Mouse (Mus musculus): Measurements from ENCODE around the gene Spon2. TPM values are rescaled to one million over a fixed set of nuclear protein-coding genes. Genes with fewer than 3 reads are reported as not detected.

The Spon2 gene
- polyA plus RNA-seq, 1 experiment from 2014 or later: 6.8 TPM

DNA sequence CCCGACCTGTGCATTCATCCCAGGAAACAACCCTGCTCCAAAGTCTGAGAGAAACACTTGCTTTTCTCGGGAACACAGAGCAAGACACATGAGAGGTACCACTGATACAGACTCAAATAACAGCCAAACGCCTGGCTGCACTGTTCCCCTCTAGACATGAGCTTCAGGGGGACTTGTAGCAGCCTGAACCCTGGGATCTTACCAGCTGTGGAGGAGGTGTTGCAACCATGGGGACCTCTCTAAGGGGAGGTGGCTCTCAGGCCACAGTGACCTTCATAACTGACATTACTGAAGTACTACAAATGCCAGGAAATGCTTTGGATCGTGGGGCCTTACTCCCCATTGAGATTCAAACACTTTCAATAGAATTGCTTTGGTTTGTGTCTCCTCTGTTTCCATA lies 3.5 kb downstream of the Spon2 start:
- 56% methylated on average over 4 of the region's 4 CpGs for WGBS (ENCODE audit: insufficient replicate concordance)
- no peaks in the 10 kb centered on the region for H3K9me3 ChIP-seq (replicated peaks)
- no peak overlapping the region for H3K4me2 ChIP-seq
- H3K27me3 ChIP-seq: no peaks in the 10 kb centered on the region
- ATAC-seq (ENCODE audit: low read depth) (no peak), DNase-seq (no peak)
- H3K9ac ChIP-seq: no peak overlapping the region
- peaks cover 43% of the 10 kb centered on the region for H3K4me1 ChIP-seq (replicated peaks)
- H3K36me3 ChIP-seq: no peaks in the 10 kb centered on the region
- H3K27ac ChIP-seq: no peak overlapping the region
- no peak overlapping the region for H3K4me3 ChIP-seq (replicated peaks)

DNA sequence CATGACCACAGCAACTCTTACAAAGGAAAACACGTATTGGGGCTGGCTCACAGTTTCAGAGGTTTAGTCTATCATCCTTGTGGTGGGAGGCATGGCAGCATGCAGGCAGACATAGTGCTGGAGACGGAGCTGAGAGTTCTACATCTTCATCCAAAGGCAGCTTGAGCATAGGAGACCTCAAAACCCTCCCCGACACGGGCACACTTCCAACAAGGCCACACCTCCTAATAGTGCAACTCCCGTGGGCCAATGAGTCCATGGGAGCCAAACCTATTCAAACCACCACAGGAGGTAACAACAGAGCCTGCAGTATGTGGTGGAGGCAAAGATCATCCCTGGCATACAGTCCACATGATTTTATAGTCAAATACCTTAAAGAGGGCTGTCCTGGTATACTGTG lies 7.0 kb downstream of the Spon2 start:
- no peaks in the 10 kb centered on the region for H3K27me3 ChIP-seq
- no peak for DNase-seq
- ATAC-seq (ENCODE audit: low read depth): no peak
- H3K9ac ChIP-seq: no peak overlapping the region
- H3K4me3 ChIP-seq (replicated peaks): no peak overlapping the region
- H3K9me3 ChIP-seq (replicated peaks): no peaks in the 10 kb centered on the region
- H3K27ac ChIP-seq: no peak overlapping the region
- H3K36me3 ChIP-seq: no peaks in the 10 kb centered on the region
- WGBS (ENCODE audit: insufficient replicate concordance): 61% methylated on average over 5 of the region's 5 CpGs
- H3K4me1 ChIP-seq (replicated peaks): peaks cover 20% of the 10 kb centered on the region
- no peak overlapping the region for H3K4me2 ChIP-seq

DNA sequence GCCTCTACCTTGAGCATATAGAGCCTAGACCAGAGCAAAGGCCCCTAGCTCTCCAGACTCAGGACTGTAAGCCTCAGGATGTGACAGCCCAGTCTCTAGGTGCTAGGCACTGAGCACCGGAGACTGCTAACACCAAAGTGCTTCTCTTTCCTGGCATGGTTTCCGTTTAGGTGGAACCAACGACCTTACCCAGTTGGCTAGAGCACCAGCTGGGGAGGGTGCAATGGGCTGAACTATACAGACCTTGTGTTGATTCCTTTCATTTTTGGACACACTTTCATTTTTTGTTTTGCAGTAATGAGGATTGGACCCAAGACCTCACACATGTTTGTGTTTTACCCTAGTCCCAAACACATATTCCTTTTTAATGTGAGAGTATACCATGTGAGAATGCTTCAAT lies 7.7 kb downstream of the Spon2 start:
- no peak overlapping the region for H3K4me3 ChIP-seq (replicated peaks)
- H3K4me1 ChIP-seq (replicated peaks): peaks cover 19% of the 10 kb centered on the region
- H3K36me3 ChIP-seq: no peaks in the 10 kb centered on the region
- 70% methylated on average over 3 of the region's 3 CpGs for WGBS (ENCODE audit: insufficient replicate concordance)
- ATAC-seq (ENCODE audit: low read depth) (no peak), DNase-seq (no peak)
- no peak overlapping the region for H3K4me2 ChIP-seq
- no peaks in the 10 kb centered on the region for H3K27me3 ChIP-seq
- no peak overlapping the region for H3K9ac ChIP-seq
- H3K9me3 ChIP-seq (replicated peaks): no peaks in the 10 kb centered on the region
- H3K27ac ChIP-seq: no peak overlapping the region

DNA sequence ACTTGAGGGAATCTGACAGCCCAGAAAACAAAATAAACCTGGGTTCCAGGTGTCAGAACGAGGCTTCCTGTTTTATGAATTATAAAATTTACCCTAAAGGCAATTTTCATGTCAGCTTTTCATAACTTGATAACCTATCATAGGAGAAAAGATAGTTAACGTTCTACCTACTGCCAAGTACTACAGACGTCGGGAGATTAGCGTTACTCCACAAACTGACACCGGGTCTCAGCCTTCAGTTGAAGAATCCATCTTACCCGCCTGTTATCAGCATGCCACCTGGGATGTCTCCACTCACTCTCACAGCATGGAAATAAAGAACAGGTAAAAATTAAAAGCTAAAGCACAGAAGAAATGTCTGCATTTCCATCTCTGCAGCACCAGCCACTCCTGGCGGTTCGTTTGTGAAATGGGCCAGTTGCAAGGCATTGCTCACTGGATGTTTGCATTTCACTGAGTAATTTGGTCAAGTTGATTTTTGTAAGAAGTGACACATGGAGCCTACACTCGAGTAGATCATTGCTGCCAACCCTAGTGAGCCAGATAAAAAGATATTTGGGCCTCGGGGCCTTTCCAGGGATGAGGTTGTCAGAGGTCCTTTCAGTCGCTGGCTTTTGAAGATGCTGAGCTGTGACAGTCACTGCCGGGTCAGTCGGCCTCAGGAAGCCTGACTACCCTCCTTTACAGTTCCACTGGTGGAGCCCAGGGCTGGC lies 9.6 kb downstream of the Spon2 start:
- DNase-seq (no peak), ATAC-seq (ENCODE audit: low read depth) (no peak)
- Histone ChIP-seq H3K9me3 (replicated peaks) (no peaks in the 10 kb centered on the region), H3K36me3 (no peaks in the 10 kb centered on the region), H3K4me3 (replicated peaks) (no peak overlapping the region), H3K9ac (no peak overlapping the region), H3K27me3 (no peaks in the 10 kb centered on the region), H3K4me2 (no peak overlapping the region), H3K4me1 (replicated peaks) (peaks cover 35% of the 10 kb centered on the region), H3K27ac (no peak overlapping the region)
- WGBS (ENCODE audit: insufficient replicate concordance): 50% methylated on average over 14 of the region's 14 CpGs

DNA sequence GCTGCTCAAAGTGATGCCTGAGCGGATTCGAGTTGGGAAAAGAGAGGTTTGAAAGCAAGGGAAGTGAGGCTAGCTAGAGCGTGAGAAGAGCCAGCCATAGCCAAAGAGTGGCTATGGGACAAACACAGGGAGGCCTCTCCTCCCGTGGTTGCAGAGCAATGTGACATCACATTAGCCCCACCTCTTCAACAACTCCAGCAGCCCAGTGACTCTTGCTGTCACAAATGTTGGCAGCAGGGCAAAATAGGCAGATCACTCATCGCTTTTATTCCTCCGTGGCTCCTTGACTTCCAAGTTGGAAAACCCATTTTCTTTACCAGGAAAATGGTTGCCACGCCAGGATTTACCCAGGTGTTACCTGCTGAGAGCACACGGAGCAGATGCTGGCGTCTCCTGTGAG lies 11.1 kb downstream of the Spon2 start:
- no peak overlapping the region for H3K9ac ChIP-seq

DNA sequence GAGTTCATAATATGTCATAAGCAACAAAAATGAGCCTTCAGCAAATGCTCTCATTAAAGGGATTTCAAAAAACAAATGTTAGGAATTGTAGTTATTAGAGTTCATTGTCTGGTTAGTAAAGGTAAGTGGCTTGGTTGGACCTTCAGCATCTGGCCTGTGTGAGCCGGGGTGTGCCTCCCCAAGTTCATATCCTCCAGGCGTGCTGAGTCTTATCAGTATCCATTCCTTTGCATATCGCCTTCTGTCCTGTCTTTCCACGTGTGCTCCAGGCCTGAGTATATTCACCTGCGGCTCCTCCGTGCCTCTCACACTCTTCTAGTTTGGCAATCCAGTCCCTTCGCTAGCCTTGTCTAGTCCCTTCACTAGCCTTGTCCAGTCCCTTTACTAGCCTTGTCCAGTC lies 11.9 kb downstream of the Spon2 start:
- Histone ChIP-seq H3K27me3 (0 out of 2 replicates have a peak, but pooled peaks cover 6% of the 10 kb centered on the region), H3K4me1 (replicated peaks) (peaks cover 44% of the 10 kb centered on the region), H3K9me3 (replicated peaks) (no peaks in the 10 kb centered on the region), H3K9ac (no peak overlapping the region; the same call in 1 of the 2 replicates), H3K27ac (no peak overlapping the region), H3K4me3 (replicated peaks) (no peak overlapping the region), H3K36me3 (no peaks in the 10 kb centered on the region), H3K4me2 (no peak overlapping the region)
- ATAC-seq (ENCODE audit: low read depth) (0 out of 2 replicates have a peak, but pooled peaks have one; percentile 57), DNase-seq (no peak)
- 40% methylated on average over 7 of the region's 7 CpGs for WGBS (ENCODE audit: insufficient replicate concordance)

More for the DNA sequence above, 11.1 kb downstream of the Spon2 start:
- Histone ChIP-seq H3K27me3 (no peaks in the 10 kb centered on the region), H3K4me2 (no peak overlapping the region), H3K4me3 (replicated peaks) (no peak overlapping the region), H3K27ac (no peak overlapping the region), H3K4me1 (replicated peaks) (peaks cover 44% of the 10 kb centered on the region), H3K9me3 (replicated peaks) (no peaks in the 10 kb centered on the region), H3K36me3 (no peaks in the 10 kb centered on the region)
- no peak for DNase-seq
- WGBS (ENCODE audit: insufficient replicate concordance): 53% methylated on average over 9 of the region's 9 CpGs
- no peak for ATAC-seq (ENCODE audit: low read depth)

DNA sequence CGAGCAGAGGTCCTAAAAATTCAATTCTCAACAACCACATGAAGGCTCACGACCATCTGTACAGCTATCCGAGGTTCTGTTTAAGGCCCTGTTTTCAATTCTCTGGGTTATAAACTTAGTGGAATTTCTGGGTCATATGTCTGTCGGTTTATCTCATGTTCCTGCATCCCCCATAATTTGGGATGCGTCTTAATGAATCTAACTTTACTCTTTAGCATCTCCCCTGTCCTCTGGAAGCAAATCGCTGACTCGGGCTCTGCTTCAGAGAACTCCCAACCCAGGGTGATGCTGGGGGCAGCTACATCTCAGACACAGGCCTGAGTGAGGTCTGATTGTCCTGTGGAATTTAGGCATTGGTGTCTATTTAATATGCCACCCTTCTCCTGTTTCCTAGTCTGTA lies 14.0 kb downstream of the Spon2 start:
- H3K36me3 ChIP-seq: no peaks in the 10 kb centered on the region
- DNase-seq: no peak
- H3K4me1 ChIP-seq (replicated peaks): peaks cover 44% of the 10 kb centered on the region
- no peak for ATAC-seq (ENCODE audit: low read depth)
- no peak overlapping the region for H3K4me3 ChIP-seq (replicated peaks)
- H3K27ac ChIP-seq: no peak overlapping the region
- H3K9me3 ChIP-seq (replicated peaks): no peaks in the 10 kb centered on the region
- no peak overlapping the region for H3K9ac ChIP-seq
- WGBS (ENCODE audit: insufficient replicate concordance): 60% methylated on average over 7 of the region's 7 CpGs
- H3K4me2 ChIP-seq: no peak overlapping the region
- H3K27me3 ChIP-seq: 0 out of 2 replicates have a peak, but pooled peaks cover 6% of the 10 kb centered on the region

DNA sequence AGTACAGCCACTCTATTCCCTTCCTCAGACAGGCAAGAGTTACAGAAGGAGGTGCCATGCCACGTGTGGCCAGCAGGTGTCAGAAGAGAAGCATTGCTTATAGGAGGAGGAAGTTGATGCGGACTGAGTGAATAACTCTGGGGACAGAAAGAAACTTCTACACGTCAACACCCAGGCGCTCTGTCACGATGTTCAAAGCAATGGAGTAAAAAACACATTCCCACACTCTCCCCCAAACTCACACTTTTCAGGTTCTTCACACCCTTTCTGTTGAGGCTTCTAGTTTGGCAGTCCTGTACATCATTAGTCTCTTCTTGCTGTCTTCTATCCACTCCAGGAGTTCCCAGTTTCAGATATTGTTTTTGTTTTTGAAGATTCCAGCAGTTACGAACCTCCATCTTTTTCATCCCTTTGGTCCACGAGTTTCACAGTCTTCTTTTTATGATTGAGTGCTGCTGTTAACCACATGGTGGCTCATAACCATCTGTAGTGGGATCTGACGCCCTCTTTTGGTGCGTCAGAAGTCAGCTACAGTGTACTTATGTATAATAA lies 14.5 kb downstream of the Spon2 start:
- Histone ChIP-seq H3K9ac (0 out of 2 replicates have a peak overlapping the region, but pooled peaks have one; percentile 12), H3K27ac (no peak overlapping the region)

DNA sequence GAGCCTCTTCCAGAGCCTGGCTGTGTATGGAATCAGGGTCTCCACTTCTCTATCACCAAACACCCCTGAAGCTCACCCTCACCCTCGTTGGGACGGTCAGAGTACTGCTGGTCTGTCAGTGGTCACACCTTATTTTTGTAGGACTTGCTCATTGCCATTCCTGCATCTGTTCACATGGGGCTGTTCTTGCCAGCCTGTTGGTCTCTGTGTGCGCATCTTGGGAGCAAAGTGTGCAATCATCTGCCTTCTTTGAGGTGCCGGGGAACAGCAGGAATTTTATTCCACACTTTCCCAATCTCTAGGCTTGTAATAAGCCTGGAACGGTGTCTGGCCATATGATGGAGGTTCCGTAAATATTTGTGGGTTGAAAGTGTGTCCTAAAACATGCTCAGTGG lies 15.1 kb downstream of the Spon2 start:
- no peaks in the 10 kb centered on the region for H3K36me3 ChIP-seq
- H3K4me3 ChIP-seq (replicated peaks): no peak overlapping the region
- peaks cover 44% of the 10 kb centered on the region for H3K4me1 ChIP-seq (replicated peaks)
- H3K9ac ChIP-seq: no peak overlapping the region
- H3K27ac ChIP-seq: no peak overlapping the region
- no peaks in the 10 kb centered on the region for H3K9me3 ChIP-seq (replicated peaks)
- no peak overlapping the region for H3K4me2 ChIP-seq
- 0 out of 2 replicates have a peak, but pooled peaks cover 6% of the 10 kb centered on the region for H3K27me3 ChIP-seq
- ATAC-seq (ENCODE audit: low read depth) (peak; percentile 24; the same call in 1 of the 2 replicates), DNase-seq (no peak)
- WGBS (ENCODE audit: insufficient replicate concordance): 64% methylated on average over 6 of the region's 6 CpGs

More for the DNA sequence above, 14.5 kb downstream of the Spon2 start:
- 0 out of 2 replicates have a peak, but pooled peaks cover 6% of the 10 kb centered on the region for H3K27me3 ChIP-seq
- DNase-seq (peak; percentile 70), ATAC-seq (ENCODE audit: low read depth) (peak; percentile 59)
- H3K9me3 ChIP-seq (replicated peaks): no peaks in the 10 kb centered on the region
- peaks cover 44% of the 10 kb centered on the region for H3K4me1 ChIP-seq (replicated peaks)
- WGBS (ENCODE audit: insufficient replicate concordance): 8% methylated on average over 9 of the region's 9 CpGs
- no peak overlapping the region; the same call in 1 of the 2 replicates for H3K4me3 ChIP-seq (replicated peaks)
- H3K36me3 ChIP-seq: no peaks in the 10 kb centered on the region
- peak overlapping the region; percentile 44 for H3K4me2 ChIP-seq

DNA sequence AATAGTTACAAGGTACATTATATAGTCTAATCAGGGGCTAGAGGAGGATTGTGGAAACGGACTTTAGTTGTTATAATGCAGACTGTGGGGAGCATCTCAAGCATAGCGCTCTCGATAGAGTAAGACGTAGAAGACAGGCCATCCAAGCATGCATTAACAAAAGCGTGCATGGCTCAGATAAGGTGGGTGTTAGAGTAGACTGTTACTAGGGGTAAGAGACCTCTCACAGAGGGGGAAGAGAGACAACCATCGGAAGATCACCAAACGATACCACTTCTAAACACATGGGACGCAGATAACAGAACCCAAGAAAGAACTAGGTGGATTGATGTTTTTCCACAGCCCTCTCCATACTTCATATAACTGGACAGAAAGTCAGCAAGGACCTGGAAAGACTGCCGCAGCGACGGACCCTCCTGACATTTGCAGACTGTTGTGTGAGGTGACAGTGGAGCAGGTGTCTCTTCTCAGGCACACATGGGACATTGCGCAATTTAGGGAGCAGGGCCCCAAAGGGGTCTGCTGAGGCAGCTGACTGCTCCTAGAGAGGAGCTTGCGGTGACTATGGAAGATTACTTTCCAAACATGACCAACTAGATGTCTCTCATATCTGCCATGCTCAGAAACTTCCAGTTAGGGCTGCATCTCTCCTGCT lies 15.6 kb downstream of the Spon2 start:
- DNase-seq (no peak), ATAC-seq (ENCODE audit: low read depth) (peak; percentile 61)
- Histone ChIP-seq H3K9ac (no peak overlapping the region), H3K27me3 (0 out of 2 replicates have a peak, but pooled peaks cover 6% of the 10 kb centered on the region), H3K27ac (no peak overlapping the region), H3K4me1 (replicated peaks) (peaks cover 44% of the 10 kb centered on the region), H3K4me3 (replicated peaks) (no peak overlapping the region), H3K9me3 (replicated peaks) (no peaks in the 10 kb centered on the region), H3K36me3 (no peaks in the 10 kb centered on the region), H3K4me2 (no peak overlapping the region)
- WGBS (ENCODE audit: insufficient replicate concordance): 52% methylated on average over 13 of the region's 13 CpGs

DNA sequence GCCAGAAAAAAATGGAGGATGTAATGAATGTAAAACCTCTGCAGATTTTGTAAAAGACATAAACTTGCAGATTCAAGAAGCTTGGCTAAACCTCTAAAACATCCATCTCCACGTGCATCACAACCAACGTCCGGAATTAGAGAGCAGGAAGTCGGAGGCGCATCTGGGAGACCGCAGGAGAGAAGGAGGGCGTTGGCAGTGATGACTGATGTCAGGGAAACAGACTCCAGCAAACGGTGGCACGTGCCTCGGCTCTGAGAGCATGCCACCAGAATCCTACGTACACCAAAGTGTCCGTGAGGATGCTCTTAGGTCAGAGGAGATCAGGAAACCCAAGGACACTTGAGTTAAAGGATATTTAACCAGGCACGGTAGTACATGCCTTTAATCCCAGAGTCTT lies 16.6 kb downstream of the Spon2 start:
- H3K36me3 ChIP-seq: no peaks in the 10 kb centered on the region
- H3K4me3 ChIP-seq (replicated peaks): no peak overlapping the region
- no peaks in the 10 kb centered on the region for H3K9me3 ChIP-seq (replicated peaks)
- ATAC-seq (ENCODE audit: low read depth): no peak
- no peak overlapping the region for H3K4me2 ChIP-seq
- H3K9ac ChIP-seq: no peak overlapping the region
- no peak for DNase-seq
- H3K4me1 ChIP-seq (replicated peaks): peaks cover 37% of the 10 kb centered on the region
- 53% methylated on average over 13 of the region's 13 CpGs for WGBS (ENCODE audit: insufficient replicate concordance)
- no peak overlapping the region for H3K27ac ChIP-seq
- H3K27me3 ChIP-seq: peaks cover 6% of the 10 kb centered on the region; the same call in 1 of the 2 replicates

Data from liver, embryonic 13.5 days (tissue).